Mouse (Mus musculus): Measurements from ENCODE around the gene Gm10912.
A peak's percentile ranks its signal among the peaks of the same experiment; 100 is the strongest.
"Not testable (repeated sequence)": the region's sequence is repeated elsewhere in the genome, so short reads cannot be mapped to it uniquely, and the experiment has no call there.

Gm10912 gene

DNA sequence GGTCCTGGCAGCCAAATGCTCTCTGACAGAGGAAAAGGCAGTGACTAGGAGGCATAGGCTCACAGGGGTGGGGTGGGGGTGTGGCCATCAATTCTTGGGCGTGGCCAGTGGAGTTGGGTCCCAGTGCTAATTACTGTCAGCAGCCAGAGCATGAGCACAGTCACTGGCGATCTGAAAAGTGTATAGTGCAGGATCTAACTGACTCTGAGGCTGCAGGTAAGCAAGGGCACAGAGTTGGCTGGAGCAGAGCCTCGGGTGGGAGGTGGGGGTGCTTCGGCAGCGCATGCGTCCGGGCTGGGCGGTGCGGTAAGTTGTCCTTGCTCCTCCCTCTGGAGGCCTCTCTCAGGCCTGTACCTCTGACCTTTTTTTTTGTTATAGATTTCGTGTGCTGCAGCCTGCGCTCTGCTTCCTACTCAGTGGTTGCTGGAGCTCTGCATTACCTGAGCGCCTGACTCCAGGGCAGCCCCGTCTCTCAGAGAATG is 4.1 kb downstream of the Gm10912 start, which contains the start of gene Cd59b:
Cd59b (plus strand) TSS at position 146 of the 482 bp plus-strand sequence.
- DNase-seq: peak; percentile 21 to 52

GRCm38 (mm10) chr2:104078285-104078684 is 12.7 kb downstream of the Gm10912 start:
- DNase-seq: not testable (repeated sequence)

- not testable (repeated sequence) for DNase-seq
Observed at GRCm38 (mm10) chr2:104081436-104082050, 15.9 kb downstream of the Gm10912 start.

DNA sequence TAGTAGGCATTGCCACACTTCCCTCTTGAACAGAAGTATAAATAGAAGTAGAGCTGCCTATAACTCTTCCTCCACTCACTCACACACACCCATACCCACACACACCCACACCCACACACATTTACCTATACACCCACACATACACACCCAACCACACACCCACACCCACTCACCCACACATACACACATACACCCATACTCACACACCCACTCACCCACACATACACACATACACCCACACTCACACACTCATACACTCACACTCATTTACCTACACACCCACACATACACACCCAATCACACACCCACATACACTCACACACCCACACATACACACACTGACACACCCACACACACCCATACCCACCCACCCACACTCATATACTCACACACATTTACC is 16.8 kb downstream of the Gm10912 start:
- DNase-seq: no peak

DNA sequence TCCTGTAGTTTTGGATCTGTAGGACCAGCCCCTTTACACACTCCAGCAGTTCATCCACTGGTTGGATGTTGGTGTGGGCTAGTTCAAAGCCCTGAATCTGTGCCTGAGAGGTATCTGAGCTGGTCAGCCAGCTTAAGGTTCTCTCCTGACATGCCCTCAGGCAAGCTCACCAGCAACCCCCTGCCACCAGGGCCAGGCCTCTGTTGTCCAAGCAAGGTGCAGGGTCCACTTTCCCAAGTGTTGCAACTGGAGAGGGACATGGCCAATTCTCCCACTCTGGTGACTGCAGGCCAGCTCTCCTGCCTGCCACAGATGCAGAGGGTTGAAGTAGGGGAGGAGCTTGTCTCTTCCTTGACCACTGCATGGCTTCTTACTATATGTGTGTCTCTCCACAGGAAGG is 18.4 kb downstream of the Gm10912 start:
- DNase-seq: not testable (repeated sequence)

GRCm38 (mm10) chr2:104087562-104087961 is 21.9 kb downstream of the Gm10912 start:
- DNase-seq: not testable (repeated sequence)

- DNase-seq: no peak
Observed at GRCm38 (mm10) chr2:104093305-104093704, 27.7 kb downstream of the Gm10912 start.

- DNase-seq: peak; percentile 45 to 60
Observed at GRCm38 (mm10) chr2:104095741-104096213, 30.2 kb downstream of the Gm10912 start, which contains the start of gene Cd59a. Cd59a (plus strand) TSS chr2:104095801.

GRCm38 (mm10) chr2:104096256-104096655 is 30.6 kb downstream of the Gm10912 start:
- DNase-seq: no peak

- DNase-seq: not testable (repeated sequence)
Observed at GRCm38 (mm10) chr2:104096796-104097195, 31.2 kb downstream of the Gm10912 start.

DNA sequence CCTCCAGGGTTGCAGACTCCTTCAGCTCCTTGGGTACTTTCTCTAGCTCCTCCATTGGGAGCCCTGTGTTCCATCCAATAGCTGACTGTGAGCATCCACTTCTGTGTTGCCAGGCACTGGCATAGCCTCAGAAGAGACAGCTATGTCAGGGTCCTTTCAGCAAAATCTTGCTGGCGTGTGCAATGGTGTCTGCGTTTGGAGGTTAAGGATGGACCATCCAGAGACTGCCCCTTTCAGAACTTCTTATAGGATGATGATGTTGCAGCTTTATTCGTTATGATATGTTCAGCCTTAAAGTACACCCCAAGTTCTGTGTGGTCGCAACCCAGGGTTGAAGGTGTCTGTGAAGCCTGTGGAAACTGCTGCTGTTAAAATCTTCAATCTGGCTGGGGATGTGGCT is 31.8 kb downstream of the Gm10912 start:
- not testable (repeated sequence) for DNase-seq

- DNase-seq: no peak
Observed at GRCm38 (mm10) chr2:104098529-104099230, 33.1 kb downstream of the Gm10912 start.

GRCm38 (mm10) chr2:104099231-104099585 is 33.6 kb downstream of the Gm10912 start:
- no peak for DNase-seq

GRCm38 (mm10) chr2:104099946-104100345 is 34.3 kb downstream of the Gm10912 start:
- no peak for DNase-seq

DNA sequence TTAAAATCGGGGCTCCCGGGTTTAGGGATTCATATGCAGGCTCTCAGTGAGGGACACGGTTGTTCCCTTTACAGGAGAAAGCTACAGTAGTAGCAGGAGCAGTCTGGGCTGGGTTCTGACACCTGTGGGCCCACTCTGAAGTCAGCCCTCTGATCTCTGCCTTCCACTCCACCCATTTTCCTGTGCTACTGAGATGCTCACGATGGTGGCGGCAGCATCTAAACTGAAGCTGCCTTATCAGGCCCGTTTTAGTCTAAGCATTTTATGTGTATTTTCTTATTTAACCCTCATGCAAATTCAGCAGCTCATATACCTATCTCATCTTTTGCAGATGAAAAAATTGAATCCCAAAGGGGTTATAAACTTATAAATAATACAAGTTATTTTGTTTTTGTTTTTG is 39.2 kb downstream of the Gm10912 start:
- no peak for DNase-seq

DNA sequence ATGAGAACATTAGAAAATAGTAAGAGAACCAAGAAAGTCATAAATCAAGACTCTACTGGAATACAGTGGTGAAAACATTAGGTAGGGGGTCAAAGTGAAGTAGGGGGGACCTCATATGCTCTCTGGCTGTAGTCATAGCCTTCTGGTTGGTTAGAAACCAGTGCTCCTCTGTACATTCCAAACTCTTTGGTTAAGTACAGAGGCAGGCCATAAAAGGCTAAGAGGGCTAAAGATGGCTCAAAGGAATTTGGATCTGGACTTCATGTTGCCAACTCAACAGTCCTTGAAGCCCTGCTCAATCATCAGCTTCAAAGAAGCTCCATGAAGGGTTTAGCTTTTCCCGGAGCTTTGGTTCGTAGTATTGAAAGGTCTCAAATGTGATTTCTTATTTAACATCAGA is 43.4 kb downstream of the Gm10912 start:
- not testable (repeated sequence) for DNase-seq

DNA sequence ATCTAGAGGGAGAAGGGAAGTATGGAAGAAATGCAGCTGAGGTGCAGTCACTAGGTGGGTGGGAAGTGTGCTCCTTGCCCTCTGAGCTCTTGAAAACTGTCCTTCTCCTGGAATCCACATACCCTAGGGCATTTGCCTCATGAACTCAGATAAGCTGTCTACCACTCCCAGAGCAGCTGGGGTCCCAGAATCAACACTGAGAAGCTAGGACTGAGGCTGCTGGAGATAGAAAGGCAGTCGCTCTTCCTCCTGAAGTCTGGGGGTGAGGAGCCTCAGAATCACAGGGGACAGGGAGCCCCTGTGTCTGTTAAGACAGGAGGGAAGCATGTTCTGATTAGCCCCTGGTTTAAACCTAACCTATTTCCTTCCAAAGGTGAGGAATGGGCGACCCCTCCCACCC is 43.9 kb downstream of the Gm10912 start:
- no peak for DNase-seq

DNA sequence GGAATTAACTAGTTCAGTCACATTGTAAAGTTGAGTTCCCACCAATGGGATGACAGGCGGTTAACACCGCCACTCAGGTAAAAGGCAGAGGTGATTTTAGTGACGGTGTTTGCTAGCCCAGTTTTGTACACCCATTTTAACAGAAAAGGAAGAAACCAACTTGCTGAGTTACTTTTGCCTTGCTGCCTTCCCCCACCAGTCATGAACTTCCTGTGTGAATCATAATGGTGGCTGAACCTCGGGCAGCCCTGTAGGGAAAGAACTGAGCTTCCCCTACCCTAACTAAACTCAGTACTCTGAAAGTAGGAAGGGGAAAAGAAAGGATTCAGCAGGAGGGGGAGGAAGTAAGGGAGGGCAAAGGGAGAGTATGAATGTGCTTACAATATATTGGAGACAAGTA is 44.4 kb downstream of the Gm10912 start:
- no peak for DNase-seq

DNA sequence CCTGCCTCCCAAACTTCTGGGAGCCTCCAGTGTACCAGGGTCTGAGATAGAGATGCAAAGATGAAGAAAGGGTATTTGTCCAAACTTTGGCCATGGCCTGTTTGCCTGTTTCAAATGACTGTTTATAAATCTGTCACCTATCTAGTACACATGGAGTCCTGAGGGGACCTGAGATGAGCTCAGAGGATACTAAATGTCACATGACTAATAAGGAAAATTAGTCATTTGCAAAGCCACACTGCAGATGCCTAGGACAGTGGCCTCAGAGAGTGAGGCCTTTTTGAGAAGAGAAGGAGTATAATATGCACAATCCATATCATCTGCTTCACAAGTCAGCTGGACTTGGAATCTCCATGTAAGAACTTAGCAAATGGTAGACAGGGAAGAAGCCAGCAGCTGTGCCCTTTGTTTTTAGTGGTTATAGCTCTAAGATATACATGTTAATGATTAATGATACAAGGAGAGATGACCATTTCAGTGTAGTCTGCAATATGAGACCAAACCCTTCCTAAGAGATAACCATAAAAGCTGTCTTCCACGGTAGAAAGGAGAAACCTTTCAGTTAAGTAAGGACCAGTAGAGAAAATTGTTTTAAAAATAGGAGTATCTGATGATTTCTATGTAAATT is 45.7 kb downstream of the Gm10912 start:
- DNase-seq: not testable (repeated sequence)

DNA sequence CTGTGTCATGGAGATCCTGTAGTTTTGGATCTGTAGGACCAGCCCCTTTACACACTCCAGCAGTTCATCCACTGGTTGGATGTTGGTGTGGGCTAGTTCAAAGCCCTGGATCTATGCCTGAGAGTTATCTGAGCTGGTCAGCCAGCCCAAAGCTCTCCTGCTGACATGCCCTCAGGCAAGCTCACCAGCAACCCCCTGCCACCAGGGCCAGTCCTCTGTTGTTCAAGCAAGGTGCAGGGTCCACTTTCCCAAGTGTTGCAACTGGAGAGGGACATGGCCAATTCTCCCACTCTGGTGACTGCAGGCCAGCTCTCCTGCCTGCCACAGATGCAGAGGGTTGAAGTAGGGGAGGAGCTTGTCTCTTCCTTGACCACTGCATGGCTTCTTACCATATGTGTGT is 47.9 kb downstream of the Gm10912 start:
- DNase-seq: not testable (repeated sequence)

DNA sequence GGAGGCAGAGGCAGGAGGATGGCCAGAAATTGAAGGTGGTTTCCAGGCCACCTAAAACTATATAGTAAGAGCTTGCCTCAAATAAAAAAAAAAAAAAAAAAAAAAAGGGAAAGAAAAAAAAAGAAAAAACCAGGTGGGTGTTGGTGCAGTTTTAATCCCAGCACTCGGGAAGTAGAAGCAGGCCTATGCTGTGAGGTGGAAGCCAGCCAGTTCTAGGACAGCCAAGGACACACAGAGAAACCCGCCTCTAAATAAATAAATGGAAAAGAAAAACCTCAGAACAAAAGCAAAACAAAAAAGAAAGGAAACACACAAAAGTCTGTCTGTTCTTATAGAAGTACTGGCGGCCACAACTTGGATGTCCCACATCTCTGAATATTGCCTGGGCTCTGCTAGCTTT is 49.3 kb downstream of the Gm10912 start:
- DNase-seq: no peak
